Mouse (Mus musculus): Measurements from ENCODE around the gene Dgkz. TPM values are rescaled to one million over a fixed set of nuclear protein-coding genes. Genes with fewer than 3 reads are reported as not detected.
A peak's percentile ranks its signal among the peaks of the same experiment; 100 is the strongest.

Dgkz gene
- polyA plus RNA-seq, 1 experiment from 2014 or later, result 30.9 TPM

GRCm38 (mm10) chr2:91966367-91966766, 9.3 kb downstream of the Dgkz start:
- no peak for ATAC-seq (ENCODE audit: insufficient number of reproducible peaks, low FRiP score, low TSS enrichment, low read depth)
- peaks cover 42% of the 10 kb centered on the region for H3K4me1 ChIP-seq
- H3K4me3 ChIP-seq, result no peak overlapping the region
- H3K27ac ChIP-seq, result no peak overlapping the region
- WGBS, result 82% methylated on average over 5 of the region's 5 CpGs
- no peaks in the 10 kb centered on the region for H3K9me3 ChIP-seq
- peaks cover 8% of the 10 kb centered on the region; the same call in 1 of the 2 replicates for H3K27me3 ChIP-seq
- H3K4me2 ChIP-seq, result no peak overlapping the region
- H3K36me3 ChIP-seq, result no peaks in the 10 kb centered on the region
- no peak overlapping the region for H3K9ac ChIP-seq

- Histone ChIP-seq H3K27me3 (peaks cover 2% of the 10 kb centered on the region; the same call in 1 of the 2 replicates), H3K4me1 (peaks cover 44% of the 10 kb centered on the region), H3K9me3 (no peaks in the 10 kb centered on the region), H3K9ac (no peak overlapping the region), H3K27ac (peak overlapping the region; percentile 81), H3K36me3 (no peaks in the 10 kb centered on the region), H3K4me2 (peak overlapping the region; percentile 87), H3K4me3 (peak overlapping the region; percentile 92)
- WGBS, result 18% methylated on average over 20 of the region's 20 CpGs
- ATAC-seq (ENCODE audit: insufficient number of reproducible peaks, low FRiP score, low TSS enrichment, low read depth), result no peak
Measured at GRCm38 (mm10) chr2:91965417-91965816, 10.2 kb downstream of the Dgkz start.

- Histone ChIP-seq H3K4me2 (peak overlapping the region; percentile 87), H3K4me3 (peak overlapping the region; percentile 92), H3K27ac (peak overlapping the region; percentile 81; the same call in 1 of the 2 replicates), H3K36me3 (no peaks in the 10 kb centered on the region), H3K27me3 (no peaks in the 10 kb centered on the region), H3K9me3 (no peaks in the 10 kb centered on the region), H3K4me1 (peaks cover 49% of the 10 kb centered on the region), H3K9ac (no peak overlapping the region)
- no peak for ATAC-seq (ENCODE audit: insufficient number of reproducible peaks, low FRiP score, low TSS enrichment, low read depth)
- 60% methylated on average over 3 of the region's 3 CpGs for WGBS
Measured at GRCm38 (mm10) chr2:91964610-91965204, 11.0 kb downstream of the Dgkz start.

GRCm38 (mm10) chr2:91963443-91963932, 12.2 kb downstream of the Dgkz start:
- no peaks in the 10 kb centered on the region for H3K36me3 ChIP-seq

GRCm38 (mm10) chr2:91962864-91963401, 12.7 kb downstream of the Dgkz start:
- ATAC-seq (ENCODE audit: insufficient number of reproducible peaks, low FRiP score, low TSS enrichment, low read depth), result peak; percentile 25; the same call in 1 of the 2 replicates
- H3K4me1 ChIP-seq, result peaks cover 50% of the 10 kb centered on the region

More at GRCm38 (mm10) chr2:91963443-91963932, 12.2 kb downstream of the Dgkz start:
- peak; percentile 91 for ATAC-seq (ENCODE audit: insufficient number of reproducible peaks, low FRiP score, low TSS enrichment, low read depth)
- Histone ChIP-seq H3K27me3 (no peaks in the 10 kb centered on the region), H3K9ac (peak overlapping the region; percentile 88), H3K27ac (peak overlapping the region; percentile 80), H3K4me2 (peak overlapping the region; percentile 87), H3K4me3 (peak overlapping the region; percentile 92), H3K9me3 (no peaks in the 10 kb centered on the region), H3K4me1 (peaks cover 52% of the 10 kb centered on the region)
- under 1% methylated on average over 46 of the region's 57 CpGs for WGBS

GRCm38 (mm10) chr2:91961901-91962761, 13.5 kb downstream of the Dgkz start:
- no peak overlapping the region; the same call in 1 of the 2 replicates for H3K9ac ChIP-seq
- WGBS, result 48% methylated on average over 4 of the region's 4 CpGs
- no peaks in the 10 kb centered on the region for H3K36me3 ChIP-seq
- no peak for ATAC-seq (ENCODE audit: insufficient number of reproducible peaks, low FRiP score, low TSS enrichment, low read depth)
- H3K27ac ChIP-seq, result no peak overlapping the region
- peak overlapping the region; percentile 92 for H3K4me3 ChIP-seq
- no peaks in the 10 kb centered on the region for H3K9me3 ChIP-seq
- H3K4me1 ChIP-seq, result peaks cover 57% of the 10 kb centered on the region
- H3K27me3 ChIP-seq, result no peaks in the 10 kb centered on the region
- H3K4me2 ChIP-seq, result peak overlapping the region; percentile 87

More at GRCm38 (mm10) chr2:91962864-91963401, 12.7 kb downstream of the Dgkz start:
- Histone ChIP-seq H3K27me3 (no peaks in the 10 kb centered on the region), H3K9me3 (no peaks in the 10 kb centered on the region), H3K4me2 (peak overlapping the region; percentile 87), H3K36me3 (no peaks in the 10 kb centered on the region), H3K27ac (peak overlapping the region; percentile 80), H3K4me3 (peak overlapping the region; percentile 92), H3K9ac (peak overlapping the region; percentile 88)
- WGBS, result under 1% methylated on average over 33 of the region's 39 CpGs

GRCm38 (mm10) chr2:91960459-91960858, 15.2 kb downstream of the Dgkz start:
- peaks cover 62% of the 10 kb centered on the region for H3K4me1 ChIP-seq
- H3K27me3 ChIP-seq, result no peaks in the 10 kb centered on the region
- H3K36me3 ChIP-seq, result no peaks in the 10 kb centered on the region
- H3K4me3 ChIP-seq, result no peak overlapping the region
- no peak overlapping the region for H3K9ac ChIP-seq
- H3K9me3 ChIP-seq, result no peaks in the 10 kb centered on the region
- ATAC-seq (ENCODE audit: insufficient number of reproducible peaks, low FRiP score, low TSS enrichment, low read depth), result no peak
- H3K27ac ChIP-seq, result no peak overlapping the region
- H3K4me2 ChIP-seq, result no peak overlapping the region
- WGBS, result 91% methylated on average over 5 of the region's 5 CpGs

GRCm38 (mm10) chr2:91959544-91960410, 15.9 kb downstream of the Dgkz start:
- 73% methylated on average over 11 of the region's 11 CpGs for WGBS
- ATAC-seq (ENCODE audit: insufficient number of reproducible peaks, low FRiP score, low TSS enrichment, low read depth), result no peak

GRCm38 (mm10) chr2:91958701-91959457, 16.8 kb downstream of the Dgkz start:
- no peak for ATAC-seq (ENCODE audit: insufficient number of reproducible peaks, low FRiP score, low TSS enrichment, low read depth)
- Histone ChIP-seq H3K27ac (no peak overlapping the region), H3K4me2 (no peak overlapping the region), H3K4me1 (peaks cover 67% of the 10 kb centered on the region), H3K9ac (no peak overlapping the region), H3K27me3 (no peaks in the 10 kb centered on the region), H3K4me3 (no peak overlapping the region), H3K9me3 (no peaks in the 10 kb centered on the region), H3K36me3 (no peaks in the 10 kb centered on the region)
- 44% methylated on average over 10 of the region's 10 CpGs for WGBS

More at GRCm38 (mm10) chr2:91959544-91960410, 15.9 kb downstream of the Dgkz start:
- Histone ChIP-seq H3K9ac (no peak overlapping the region), H3K4me1 (peaks cover 64% of the 10 kb centered on the region), H3K27ac (no peak overlapping the region), H3K9me3 (no peaks in the 10 kb centered on the region), H3K4me3 (no peak overlapping the region), H3K4me2 (no peak overlapping the region), H3K27me3 (no peaks in the 10 kb centered on the region), H3K36me3 (no peaks in the 10 kb centered on the region)

GRCm38 (mm10) chr2:91958049-91958448, 17.6 kb downstream of the Dgkz start:
- ATAC-seq (ENCODE audit: insufficient number of reproducible peaks, low FRiP score, low TSS enrichment, low read depth), result no peak
- Histone ChIP-seq H3K9me3 (no peaks in the 10 kb centered on the region), H3K27me3 (no peaks in the 10 kb centered on the region), H3K27ac (no peak overlapping the region), H3K4me2 (no peak overlapping the region), H3K4me3 (no peak overlapping the region), H3K4me1 (peaks cover 68% of the 10 kb centered on the region), H3K36me3 (no peaks in the 10 kb centered on the region), H3K9ac (no peak overlapping the region)
- 73% methylated on average over 8 of the region's 8 CpGs for WGBS
